Mouse (Mus musculus): ENCODE data around the gene Bace1.

Bace1 gene

DNA sequence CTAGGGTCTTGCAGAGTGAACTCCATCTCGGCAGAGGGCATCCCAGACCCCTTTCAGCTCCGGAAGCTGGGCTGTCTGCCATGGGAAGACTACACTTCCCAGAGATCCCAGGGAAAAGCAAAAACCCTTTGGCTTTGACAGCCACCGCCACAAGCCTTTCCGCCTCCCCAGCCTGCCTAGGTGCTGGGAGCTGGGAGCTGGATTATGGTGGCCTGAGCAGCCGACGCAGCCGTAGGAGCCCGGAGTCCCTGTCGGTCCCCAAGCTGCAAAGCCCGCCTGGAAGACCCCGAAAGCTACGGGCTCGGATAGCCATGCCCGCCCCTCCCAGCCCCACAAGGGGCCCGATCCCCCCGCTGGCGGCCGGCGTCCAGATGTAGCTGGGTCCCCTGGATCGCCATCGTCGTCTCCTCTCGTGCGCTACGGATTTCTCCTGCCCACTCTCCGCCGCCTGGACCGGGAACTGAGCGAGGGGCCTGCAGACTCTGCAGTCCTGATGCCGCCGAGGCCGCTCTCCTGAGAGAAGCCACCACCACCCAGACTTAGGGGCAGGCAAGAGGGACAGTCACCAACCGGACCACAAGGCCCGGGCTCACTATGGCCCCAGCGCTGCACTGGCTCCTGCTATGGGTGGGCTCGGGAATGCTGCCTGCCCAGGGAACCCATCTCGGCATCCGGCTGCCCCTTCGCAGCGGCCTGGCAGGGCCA lies at the start of gene Bace1:
Gene Bace1, plus strand, starts transcription at position 147 of the 705 bp plus-strand sequence.
- DNase-seq (ENCODE audit: low spot score in 2 of 2), result peak; percentile 83 to 87

GRCm38 (mm10) chr9:45791456-45792142 lies 46.8 kb upstream of the Bace1 start:
- no peak for DNase-seq (ENCODE audit: low spot score in 2 of 2)

DNA sequence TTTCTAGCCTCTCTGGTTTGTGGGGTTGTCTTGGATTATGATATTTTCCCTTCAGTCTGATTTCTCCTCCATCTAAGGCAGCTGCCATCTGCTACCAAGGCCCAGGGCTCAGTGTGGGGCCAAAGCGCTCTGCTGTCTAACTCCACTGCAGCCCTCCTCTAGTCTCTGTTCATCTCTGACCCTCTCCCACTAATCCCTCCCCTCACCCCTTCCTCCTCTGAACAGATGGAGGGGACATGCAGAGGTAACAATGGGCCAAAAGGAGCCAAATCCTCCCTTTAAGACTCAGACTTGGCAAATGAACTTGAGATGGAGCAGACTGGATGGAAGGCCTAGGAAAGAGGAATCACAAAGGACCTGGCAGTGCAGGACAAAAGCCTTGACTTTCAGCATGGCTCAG lies 46.1 kb upstream of the Bace1 start:
- no peak for DNase-seq (ENCODE audit: low spot score in 2 of 2)

- no peak for DNase-seq (ENCODE audit: low spot score in 2 of 2)
Observed at GRCm38 (mm10) chr9:45793697-45794096, 44.7 kb upstream of the Bace1 start.

- DNase-seq (ENCODE audit: low spot score in 2 of 2), result no peak
Observed at GRCm38 (mm10) chr9:45795722-45796121, 42.7 kb upstream of the Bace1 start.

DNA sequence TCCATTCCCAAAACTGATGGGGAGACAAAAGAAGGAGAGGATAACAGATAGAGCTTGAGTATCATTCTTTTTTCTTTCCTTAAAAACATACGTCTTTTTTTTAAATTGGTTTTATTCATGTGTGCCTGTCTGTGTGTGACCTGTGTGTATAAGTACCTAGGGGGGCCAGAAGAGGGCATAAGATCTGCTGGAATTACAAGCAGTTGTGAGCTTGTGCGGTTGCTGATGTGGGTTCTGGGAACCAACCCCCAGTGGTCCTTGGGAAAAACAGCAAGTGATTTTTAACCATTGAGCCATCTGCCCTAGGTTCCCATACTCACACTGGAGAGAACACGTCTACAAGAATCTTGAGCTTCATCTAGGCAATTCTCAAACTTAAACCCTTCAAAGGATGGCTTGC lies 41.1 kb upstream of the Bace1 start:
- DNase-seq (ENCODE audit: low spot score in 2 of 2), result no peak

DNA sequence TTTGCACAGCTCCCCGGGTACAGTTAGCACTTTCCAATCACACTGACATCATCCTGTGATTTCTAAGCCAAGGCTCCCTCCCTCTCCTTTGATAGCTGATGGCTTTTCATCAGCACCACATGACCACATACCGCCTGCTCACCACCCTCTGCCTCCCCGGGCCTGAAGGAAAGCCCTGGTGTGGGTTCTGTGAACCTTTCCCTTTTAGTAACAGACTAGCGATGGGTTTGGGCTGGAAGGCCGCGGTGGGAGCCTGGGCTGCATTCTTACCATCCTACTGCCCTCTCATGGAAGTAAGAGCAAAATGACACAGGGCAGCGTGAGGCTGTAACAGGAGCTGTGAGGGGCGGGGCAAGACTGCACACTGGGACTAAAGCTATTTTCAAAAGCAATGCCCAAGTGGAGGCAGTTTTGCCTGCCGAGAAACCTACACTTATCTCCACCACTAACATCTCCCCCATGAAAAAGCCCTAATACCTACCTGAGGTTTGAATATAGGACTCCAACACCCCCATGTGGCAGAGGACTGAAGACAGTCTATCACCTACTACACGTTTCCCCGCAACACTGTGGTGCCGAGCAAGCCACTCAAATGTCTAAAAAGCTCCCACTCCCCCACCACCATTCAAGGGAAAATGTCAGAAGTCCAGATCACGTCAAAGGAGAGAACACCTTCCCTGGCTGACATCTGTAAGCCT lies 39.8 kb upstream of the Bace1 start:
- peak in 1 of 2 experiments; percentile 32 for DNase-seq (ENCODE audit: low spot score in 2 of 2)

GRCm38 (mm10) chr9:45799402-45799801 lies 39.0 kb upstream of the Bace1 start:
- no peak for DNase-seq (ENCODE audit: low spot score in 2 of 2)

- no peak for DNase-seq (ENCODE audit: low spot score in 2 of 2)
Observed at GRCm38 (mm10) chr9:45803070-45803774, 35.2 kb upstream of the Bace1 start.

GRCm38 (mm10) chr9:45806847-45807246 lies 31.5 kb upstream of the Bace1 start:
- DNase-seq (ENCODE audit: low spot score in 2 of 2), result no peak

DNA sequence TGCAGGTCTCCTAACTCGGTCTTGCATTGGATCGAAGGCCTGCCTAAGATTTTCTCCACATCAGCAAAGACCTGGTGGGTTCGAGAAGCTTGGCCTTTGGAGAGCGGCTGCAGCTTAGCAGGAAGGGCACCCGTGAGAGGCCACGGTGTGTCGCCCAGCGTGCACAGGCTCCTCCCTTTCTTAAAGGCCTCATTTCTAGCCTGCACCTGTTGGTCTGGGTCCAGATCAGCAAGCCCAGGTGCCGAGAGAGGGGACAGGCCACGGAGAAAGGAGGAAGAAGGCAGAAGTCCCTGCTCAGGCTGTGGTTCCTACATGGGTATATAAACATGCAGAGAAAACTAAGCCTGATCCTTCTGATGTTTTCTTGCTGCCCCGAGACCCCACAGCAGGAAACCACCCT lies 31.0 kb upstream of the Bace1 start:
- DNase-seq (ENCODE audit: low spot score in 2 of 2), result no peak

- DNase-seq (ENCODE audit: low spot score in 2 of 2), result no peak
Observed at GRCm38 (mm10) chr9:45807761-45808160, 30.6 kb upstream of the Bace1 start.

- DNase-seq (ENCODE audit: low spot score in 2 of 2), result no peak
Observed at GRCm38 (mm10) chr9:45811946-45812345, 26.4 kb upstream of the Bace1 start.

DNA sequence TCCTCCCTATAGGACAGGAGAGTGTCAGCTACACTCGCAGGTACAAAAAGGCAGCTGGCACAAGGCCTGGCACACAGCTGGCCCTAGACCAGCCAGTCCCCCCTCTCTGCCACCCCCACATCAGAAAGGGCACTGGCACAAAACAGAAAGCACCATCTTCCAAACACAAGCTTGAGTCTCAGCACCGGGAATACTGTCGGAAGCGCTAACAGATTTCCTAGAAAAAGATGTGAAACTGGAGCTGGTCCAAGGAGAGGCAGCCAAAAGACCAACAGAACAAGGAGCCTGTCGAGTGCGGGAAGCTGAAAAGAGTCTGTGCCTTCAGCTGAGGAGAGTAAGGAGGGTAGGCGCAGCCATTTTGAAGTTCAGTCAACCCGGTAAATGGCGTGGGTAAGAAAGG lies 23.3 kb upstream of the Bace1 start:
- peak in 1 of 2 experiments; percentile 36 for DNase-seq (ENCODE audit: low spot score in 2 of 2)

DNA sequence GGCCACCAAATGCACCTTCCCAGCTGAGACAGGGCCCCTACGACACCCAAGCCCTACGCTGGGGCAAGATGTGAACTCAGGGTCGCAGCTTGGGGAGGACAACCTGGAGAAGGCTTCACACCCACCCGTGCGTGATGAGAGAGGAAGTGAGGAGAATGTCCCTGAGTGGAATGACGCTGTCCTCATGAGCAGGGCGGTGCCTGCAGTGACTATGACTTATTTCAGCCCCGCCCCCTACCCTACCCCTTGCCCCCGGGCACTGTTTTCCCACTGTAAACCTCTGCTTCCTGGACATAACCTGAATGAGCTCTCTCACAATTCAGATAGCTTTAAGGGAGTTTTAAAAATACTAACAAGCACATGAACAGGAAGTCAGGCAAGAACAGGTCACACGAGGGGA lies 22.9 kb upstream of the Bace1 start:
- DNase-seq (ENCODE audit: low spot score in 2 of 2), result no peak

GRCm38 (mm10) chr9:45818406-45819011 lies 19.9 kb upstream of the Bace1 start:
- DNase-seq (ENCODE audit: low spot score in 2 of 2), result no peak

- DNase-seq (ENCODE audit: low spot score in 2 of 2), result no peak
Observed at GRCm38 (mm10) chr9:45827663-45828290, 10.6 kb upstream of the Bace1 start.

- peak; percentile 82 to 86 for DNase-seq (ENCODE audit: low spot score in 2 of 2)
Observed at GRCm38 (mm10) chr9:45828291-45828963, 10.0 kb upstream of the Bace1 start, which contains the start of gene Cep164. Gene Cep164 (minus strand): TSS chr9:45828691.

DNA sequence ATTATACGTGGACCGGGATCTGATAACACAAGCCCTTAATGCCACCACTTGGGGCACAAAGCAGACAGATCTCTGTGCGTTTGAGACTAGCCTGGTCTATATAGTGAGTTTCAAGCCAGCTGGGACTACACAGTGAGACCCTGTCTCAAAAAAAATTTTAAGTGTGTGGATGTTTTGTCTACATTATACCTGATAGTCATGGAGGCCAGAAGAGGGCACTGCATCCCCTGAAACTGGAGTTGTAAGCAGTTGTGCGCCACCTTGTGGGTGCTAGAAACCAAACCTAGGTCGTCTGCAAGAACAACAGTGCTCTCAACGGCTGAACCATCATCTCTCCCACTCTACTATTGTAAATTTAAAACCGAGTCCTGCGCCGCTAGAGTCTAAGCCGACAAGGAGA lies 9.3 kb upstream of the Bace1 start:
- DNase-seq (ENCODE audit: low spot score in 2 of 2), result peak; percentile 54 to 75

GRCm38 (mm10) chr9:45832898-45833297 lies 5.5 kb upstream of the Bace1 start:
- DNase-seq (ENCODE audit: low spot score in 2 of 2), result no peak

DNA sequence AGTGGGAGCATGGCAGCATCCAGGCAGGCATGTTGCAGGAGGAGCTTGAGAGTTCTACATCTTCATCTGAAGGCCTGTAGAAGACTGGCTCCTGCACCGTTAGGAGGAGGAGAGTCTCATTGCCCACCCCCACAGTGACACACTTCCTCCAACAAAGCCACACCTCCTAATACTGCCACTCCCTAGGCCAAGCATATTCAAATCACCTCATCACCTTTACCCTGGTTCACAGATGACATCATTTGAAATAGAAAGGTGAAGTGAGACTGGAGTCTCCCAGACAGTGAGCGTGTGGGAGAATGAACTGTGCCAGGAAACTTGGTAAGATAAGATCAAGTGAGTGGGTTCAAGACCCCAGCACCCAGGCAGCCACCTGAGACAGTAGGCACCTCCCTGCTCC lies 4.9 kb upstream of the Bace1 start:
- no peak for DNase-seq (ENCODE audit: low spot score in 2 of 2)

Data from frontal cortex, postnatal 10 days (tissue).